Mouse (Mus musculus): Measurements from ENCODE around the gene Foxb1. TPM values are rescaled to one million over a fixed set of nuclear protein-coding genes. Genes with fewer than 3 reads are reported as not detected.

Gene Foxb1
- polyA plus RNA-seq, 1 experiment from 2014 or later = not detected

DNA sequence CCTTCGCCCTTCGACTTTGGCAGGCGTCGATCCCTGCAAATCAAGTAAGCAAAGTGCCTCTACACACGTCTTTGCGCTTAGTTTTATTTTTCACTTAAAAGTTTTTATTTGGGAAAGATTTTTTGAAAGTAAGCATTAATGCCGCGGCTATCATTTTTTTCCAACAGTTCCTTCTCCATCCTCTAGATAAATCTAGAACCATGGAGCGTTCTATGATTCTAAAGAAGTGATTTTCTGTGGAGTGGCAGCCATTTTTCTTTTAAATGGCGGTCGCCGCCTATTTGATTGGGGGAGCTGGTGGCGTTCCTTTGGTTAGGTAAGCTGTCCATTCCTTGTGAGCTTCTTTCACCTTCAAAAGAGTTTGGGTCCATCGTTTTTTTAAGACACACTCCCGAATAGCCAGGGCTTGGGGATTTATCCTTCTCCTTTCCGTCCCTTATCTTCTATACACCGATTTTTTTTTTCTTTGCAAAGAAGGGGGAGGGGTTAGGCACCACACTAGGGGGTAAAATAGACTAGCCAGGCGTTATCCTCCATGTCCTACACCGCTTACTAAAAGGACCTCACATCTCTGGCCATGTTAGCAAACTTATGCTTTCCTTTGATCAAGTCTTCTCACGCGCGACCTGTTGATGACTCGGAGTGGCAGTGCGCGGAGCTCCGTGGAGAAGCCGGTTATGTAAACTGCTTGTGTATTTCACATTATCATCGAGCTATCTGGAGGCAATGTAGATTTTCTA is 7.6 kb upstream of the Foxb1 start:
- TF ChIP-seq EP300 (optimal IDR thresholded peaks at IDR 0.05) (no peak), CTCF (IDR thresholded peaks at IDR 0.05; ENCODE audit: low read depth) (no peak)
- H3K27me3 ChIP-seq (ENCODE audit: control insufficient read depth, insufficient read depth, low read length) = peaks cover 38% of the 10 kb centered on the region
- H3K27ac ChIP-seq (replicated peaks) = no peak overlapping the region
- no peak overlapping the region for H3K9ac ChIP-seq (ENCODE audit: low read length)
- H3K4me2 ChIP-seq (replicated peaks; ENCODE audit: low read depth) = no peak overlapping the region
- 4% methylated on average over 28 of the region's 28 CpGs for WGBS
- ATAC-seq (ENCODE audit: low FRiP score, low TSS enrichment) = no peak
- no peaks in the 10 kb centered on the region for H3K4me1 ChIP-seq (replicated peaks; ENCODE audit: control insufficient read depth, insufficient read depth)
- no peaks in the 10 kb centered on the region for H3K9me3 ChIP-seq (ENCODE audit: control insufficient read depth, low read length)
- H3K36me3 ChIP-seq (ENCODE audit: control insufficient read depth, insufficient read depth, low read length) = no peaks in the 10 kb centered on the region
- H3K4me3 ChIP-seq (ENCODE audit: low read depth, low read length) = no peak overlapping the region
- DNase-seq (ENCODE audit: low spot score) = no peak

DNA sequence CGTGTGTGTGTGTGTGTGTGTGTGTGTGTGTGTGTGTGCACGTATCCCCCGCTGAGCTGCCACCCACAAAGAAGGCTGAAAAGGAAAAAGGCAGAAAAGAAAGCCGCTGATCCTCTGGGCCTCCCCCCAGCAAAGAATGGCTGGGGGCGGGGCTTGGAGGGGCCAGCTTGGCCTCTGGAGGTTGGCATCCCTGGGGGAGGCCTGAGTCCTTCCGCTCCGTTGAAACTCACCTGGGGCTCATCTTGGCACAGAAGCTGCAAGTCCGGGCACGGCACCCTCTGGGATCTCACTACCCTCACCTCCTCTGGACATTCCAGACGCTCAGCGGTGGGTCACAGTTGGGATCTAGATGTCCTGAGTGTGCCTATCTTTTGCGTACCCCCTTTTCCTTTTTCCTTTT is 6.7 kb upstream of the Foxb1 start:
- DNase-seq (ENCODE audit: low spot score) (no peak), ATAC-seq (ENCODE audit: low FRiP score, low TSS enrichment) (no peak)
- no peak overlapping the region for H3K4me3 ChIP-seq (ENCODE audit: low read depth, low read length)
- no peak overlapping the region for H3K27ac ChIP-seq (replicated peaks)
- H3K4me1 ChIP-seq (replicated peaks; ENCODE audit: control insufficient read depth, insufficient read depth) = no peaks in the 10 kb centered on the region
- H3K27me3 ChIP-seq (ENCODE audit: control insufficient read depth, insufficient read depth, low read length) = peaks cover 42% of the 10 kb centered on the region
- no peak overlapping the region for H3K4me2 ChIP-seq (replicated peaks; ENCODE audit: low read depth)
- TF ChIP-seq CTCF (IDR thresholded peaks at IDR 0.05; ENCODE audit: low read depth) (no peak), EP300 (optimal IDR thresholded peaks at IDR 0.05) (no peak)
- no peaks in the 10 kb centered on the region for H3K36me3 ChIP-seq (ENCODE audit: control insufficient read depth, insufficient read depth, low read length)
- WGBS = 0% methylated on average over 9 of the region's 12 CpGs
- H3K9ac ChIP-seq (ENCODE audit: low read length) = no peak overlapping the region
- no peaks in the 10 kb centered on the region for H3K9me3 ChIP-seq (ENCODE audit: control insufficient read depth, low read length)

DNA sequence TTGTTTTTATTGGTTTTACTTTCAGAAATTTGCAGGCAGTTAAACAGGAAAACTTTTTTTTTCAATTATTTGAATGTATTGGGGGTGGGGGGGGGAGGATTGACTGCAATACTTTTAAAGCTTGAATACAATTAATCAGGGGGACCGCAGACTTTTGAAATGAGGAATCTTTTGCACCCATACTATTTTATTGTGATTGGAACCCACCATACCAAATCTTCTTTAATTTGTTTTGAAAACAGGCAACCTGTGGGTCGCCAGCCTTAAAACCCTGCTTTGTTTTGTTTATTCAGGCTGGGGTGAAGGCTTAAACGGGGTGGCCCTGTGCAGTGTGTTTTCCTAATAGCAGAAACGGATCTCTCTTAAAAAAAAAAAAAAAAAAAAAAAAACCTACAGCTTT is 6.2 kb upstream of the Foxb1 start:
- TF ChIP-seq CTCF (IDR thresholded peaks at IDR 0.05; ENCODE audit: low read depth) = no peak
- TF ChIP-seq EP300 (optimal IDR thresholded peaks at IDR 0.05) = no peak
- H3K4me3 ChIP-seq (ENCODE audit: low read depth, low read length) = no peak overlapping the region
- no peaks in the 10 kb centered on the region for H3K9me3 ChIP-seq (ENCODE audit: control insufficient read depth, low read length)
- no peaks in the 10 kb centered on the region for H3K36me3 ChIP-seq (ENCODE audit: control insufficient read depth, insufficient read depth, low read length)
- no peak for ATAC-seq (ENCODE audit: low FRiP score, low TSS enrichment)
- no peak for DNase-seq (ENCODE audit: low spot score)
- H3K27me3 ChIP-seq (ENCODE audit: control insufficient read depth, insufficient read depth, low read length) = peaks cover 43% of the 10 kb centered on the region
- H3K27ac ChIP-seq (replicated peaks) = no peak overlapping the region
- H3K9ac ChIP-seq (ENCODE audit: low read length) = no peak overlapping the region
- 0% methylated on average over 4 of the region's 4 CpGs for WGBS
- no peak overlapping the region for H3K4me2 ChIP-seq (replicated peaks; ENCODE audit: low read depth)
- no peaks in the 10 kb centered on the region for H3K4me1 ChIP-seq (replicated peaks; ENCODE audit: control insufficient read depth, insufficient read depth)

DNA sequence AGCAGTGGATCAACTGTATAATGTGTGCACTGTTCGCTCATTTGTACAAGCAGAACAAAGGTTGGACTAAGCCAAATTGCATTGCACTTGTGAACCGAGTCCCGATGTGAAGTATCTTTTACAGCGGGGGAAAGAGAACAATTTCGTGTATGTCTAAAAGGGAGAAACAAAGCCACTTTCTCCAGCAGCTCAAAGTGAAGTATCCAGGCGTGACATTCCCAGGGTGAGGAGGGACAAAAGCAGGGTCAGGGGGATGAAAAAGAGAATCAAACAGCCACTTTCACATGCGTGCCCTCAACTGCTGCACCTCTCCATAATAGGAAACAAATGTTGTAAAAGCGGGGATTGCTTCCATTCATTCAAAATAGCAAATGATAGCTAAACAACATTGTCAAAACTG is 5.6 kb upstream of the Foxb1 start:
- Histone ChIP-seq H3K9me3 (ENCODE audit: control insufficient read depth, low read length) (no peaks in the 10 kb centered on the region), H3K36me3 (ENCODE audit: control insufficient read depth, insufficient read depth, low read length) (no peaks in the 10 kb centered on the region), H3K27ac (replicated peaks) (no peak overlapping the region), H3K9ac (ENCODE audit: low read length) (no peak overlapping the region), H3K4me2 (replicated peaks; ENCODE audit: low read depth) (no peak overlapping the region), H3K4me3 (ENCODE audit: low read depth, low read length) (no peak overlapping the region), H3K4me1 (replicated peaks; ENCODE audit: control insufficient read depth, insufficient read depth) (no peaks in the 10 kb centered on the region), H3K27me3 (ENCODE audit: control insufficient read depth, insufficient read depth, low read length) (peaks cover 49% of the 10 kb centered on the region)
- 3% methylated on average over 8 of the region's 8 CpGs for WGBS
- DNase-seq (ENCODE audit: low spot score) (no peak), ATAC-seq (ENCODE audit: low FRiP score, low TSS enrichment) (no peak)
- TF ChIP-seq EP300 (optimal IDR thresholded peaks at IDR 0.05) = no peak
- no peak for TF ChIP-seq CTCF (IDR thresholded peaks at IDR 0.05; ENCODE audit: low read depth)

DNA sequence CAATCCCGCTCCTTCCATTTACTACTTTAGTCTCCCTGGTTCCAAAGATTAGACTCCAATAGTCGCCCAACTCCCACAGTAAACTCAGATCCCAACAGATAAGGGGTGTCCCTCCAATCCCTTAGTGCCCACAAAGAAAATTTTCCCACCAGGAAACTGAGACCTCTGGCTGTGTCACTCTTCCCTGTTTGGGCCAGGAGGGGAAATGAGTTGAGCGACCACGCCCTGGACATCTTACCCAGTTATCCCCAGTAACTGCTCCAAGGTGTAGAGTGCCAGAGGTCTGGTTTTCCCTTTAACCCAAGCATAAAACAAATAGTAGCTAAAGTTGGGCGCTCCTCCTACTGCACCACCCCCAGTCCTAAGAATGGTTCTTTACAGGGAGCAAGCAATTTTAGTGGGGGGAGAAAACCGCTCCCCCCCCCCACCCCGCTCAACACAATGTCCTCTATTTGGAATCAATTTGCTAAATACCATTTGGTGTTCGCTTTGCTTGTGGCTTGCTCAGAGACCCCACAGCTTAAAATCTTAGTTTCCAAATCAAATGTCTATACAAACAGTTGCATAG is 4.8 kb upstream of the Foxb1 start:
- DNase-seq (ENCODE audit: low spot score) (no peak), ATAC-seq (ENCODE audit: low FRiP score, low TSS enrichment) (no peak)
- Histone ChIP-seq H3K27me3 (ENCODE audit: control insufficient read depth, insufficient read depth, low read length) (peaks cover 55% of the 10 kb centered on the region), H3K4me1 (replicated peaks; ENCODE audit: control insufficient read depth, insufficient read depth) (no peaks in the 10 kb centered on the region), H3K27ac (replicated peaks) (no peak overlapping the region), H3K36me3 (ENCODE audit: control insufficient read depth, insufficient read depth, low read length) (no peaks in the 10 kb centered on the region), H3K4me2 (replicated peaks; ENCODE audit: low read depth) (no peak overlapping the region), H3K9ac (ENCODE audit: low read length) (no peak overlapping the region), H3K4me3 (ENCODE audit: low read depth, low read length) (no peak overlapping the region), H3K9me3 (ENCODE audit: control insufficient read depth, low read length) (no peaks in the 10 kb centered on the region)
- TF ChIP-seq EP300 (optimal IDR thresholded peaks at IDR 0.05) = no peak
- TF ChIP-seq CTCF (IDR thresholded peaks at IDR 0.05; ENCODE audit: low read depth) = no peak
- WGBS = 5% methylated on average over 8 of the region's 8 CpGs

Measured in stomach, postnatal 0 days (tissue).